Mouse (Mus musculus) kidney, adult 2 months (tissue): ENCODE measurements around the gene Snx17.

Experiments used
- CTCF ChIP-seq: fragments of 200-500 bp; conservative IDR thresholded peaks from 2 replicates; pipeline ENCODE4 v1.5.1; 2011; ENCODE audit warnings: low read depth, mild to moderate bottlenecking, control low read depth, low read length, moderate library complexity, mixed read lengths; ENCODE audit not compliant: insufficient read depth, insufficient read length
- POLR2A ChIP-seq: fragments of 200-500 bp; IDR thresholded peaks from one replicate; pipeline ENCODE4 v1.6.1; 2011; ENCODE audit warnings: low read depth, low read length, control low read depth

DNA sequence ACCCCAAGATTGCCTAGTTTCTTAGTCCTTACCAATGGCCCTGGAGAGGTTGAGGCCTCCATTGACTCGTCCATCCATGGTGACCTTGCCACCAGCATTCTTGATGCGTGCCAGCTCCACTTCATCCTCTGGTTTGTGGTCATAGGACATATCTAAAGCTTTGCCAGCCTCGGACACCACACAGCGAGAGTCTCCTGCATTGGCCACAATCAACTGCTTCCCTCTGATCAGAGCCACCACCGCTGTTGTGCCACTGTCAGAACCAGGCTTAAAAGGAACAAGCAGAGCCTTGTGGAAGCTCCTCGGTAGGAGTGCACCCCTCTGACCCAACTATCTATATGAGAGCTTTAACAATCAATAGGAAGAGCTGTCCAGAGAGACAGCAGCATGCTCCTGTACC is 11.4 kb downstream of the Snx17 start:
- TF ChIP-seq CTCF, result no peak
- no peak for TF ChIP-seq POLR2A
